Mouse (Mus musculus): ENCODE results near the gene Gkn2. TPM values are rescaled to one million over a fixed set of nuclear protein-coding genes. Genes with fewer than 3 reads are reported as not detected.

Gkn2 gene
- total RNA-seq (2014; rRNA removed; ENCODE audit: low replicate concordance) (not detected in 2 replicates), polyA plus RNA-seq (2015; fragmentation: Nextera tagmentation; extraction: Ambion mirVana) (not detected in 2 replicates)

GRCm38 (mm10) chr6:87373057-87373456, at the start of gene Gkn2:
TSS of gene Gkn2 (plus strand) at chr6:87373357.
- no peak within 1 kb of the TSS for H3K4me2 ChIP-seq (ENCODE audit: low read depth, low read length)
- H3K4me3 ChIP-seq (ENCODE audit: low read depth, low read length) = no peak within 1 kb of the TSS
- H3K4me1 ChIP-seq (ENCODE audit: control insufficient read depth, insufficient read depth) = no peaks in the 10 kb centered on the region
- TF ChIP-seq CTCF (IDR thresholded peaks at IDR 0.05; ENCODE audit: low read depth) (no peak), EP300 (IDR thresholded peaks at IDR 0.05; ENCODE audit: low read depth) (no peak)
- ATAC-seq (ENCODE audit: insufficient read depth, low read depth) = no peak
- no peak for DNase-seq (ENCODE audit: low spot score)
- H3K27me3 ChIP-seq (ENCODE audit: control insufficient read depth, insufficient read depth, low read length) = peaks cover 21% of the 10 kb centered on the region; the same call in 1 of the 2 replicates
- no peaks in the 10 kb centered on the region for H3K36me3 ChIP-seq (replicated peaks; ENCODE audit: control insufficient read depth, insufficient read depth, low read length)
- no peak within 1 kb of the TSS for H3K27ac ChIP-seq (ENCODE audit: low read depth)
- H3K9me3 ChIP-seq (replicated peaks; ENCODE audit: control insufficient read depth, low read length) = no peaks in the 10 kb centered on the region
- WGBS = 85% methylated on average over 9 of the region's 9 CpGs
- H3K9ac ChIP-seq (replicated peaks; ENCODE audit: low read depth, low read length) = no peak within 1 kb of the TSS

GRCm38 (mm10) chr6:87323381-87323780, 49.8 kb upstream of the Gkn2 start:
- Histone ChIP-seq H3K27ac (ENCODE audit: low read depth) (no peak overlapping the region), H3K4me3 (ENCODE audit: low read depth, low read length) (no peak overlapping the region), H3K4me2 (ENCODE audit: low read depth, low read length) (no peak overlapping the region), H3K9me3 (replicated peaks; ENCODE audit: control insufficient read depth, low read length) (no peaks in the 10 kb centered on the region), H3K36me3 (replicated peaks; ENCODE audit: control insufficient read depth, insufficient read depth, low read length) (no peaks in the 10 kb centered on the region), H3K4me1 (ENCODE audit: control insufficient read depth, insufficient read depth) (peaks cover 4% of the 10 kb centered on the region; the same call in 1 of the 2 replicates), H3K9ac (replicated peaks; ENCODE audit: low read depth, low read length) (no peak overlapping the region), H3K27me3 (ENCODE audit: control insufficient read depth, insufficient read depth, low read length) (no peaks in the 10 kb centered on the region)
- TF ChIP-seq CTCF (IDR thresholded peaks at IDR 0.05; ENCODE audit: low read depth) (peak; percentile 82), EP300 (IDR thresholded peaks at IDR 0.05; ENCODE audit: low read depth) (no peak)
- no peak for DNase-seq (ENCODE audit: low spot score)
- WGBS = 74% methylated on average over 2 of the region's 2 CpGs
- no peak; the same call in 1 of the 2 replicates for ATAC-seq (ENCODE audit: insufficient read depth, low read depth)

- DNase-seq (ENCODE audit: low spot score) = no peak
- no peaks in the 10 kb centered on the region for H3K36me3 ChIP-seq (replicated peaks; ENCODE audit: control insufficient read depth, insufficient read depth, low read length)
- no peak for ATAC-seq (ENCODE audit: insufficient read depth, low read depth)
- H3K27ac ChIP-seq (ENCODE audit: low read depth) = no peak overlapping the region
- peaks cover 12% of the 10 kb centered on the region for H3K4me1 ChIP-seq (ENCODE audit: control insufficient read depth, insufficient read depth)
- no peaks in the 10 kb centered on the region for H3K27me3 ChIP-seq (ENCODE audit: control insufficient read depth, insufficient read depth, low read length)
- no peak overlapping the region for H3K4me2 ChIP-seq (ENCODE audit: low read depth, low read length)
- no peak overlapping the region for H3K9ac ChIP-seq (replicated peaks; ENCODE audit: low read depth, low read length)
- 76% methylated on average over 2 of the region's 2 CpGs for WGBS
- H3K4me3 ChIP-seq (ENCODE audit: low read depth, low read length) = no peak overlapping the region
- TF ChIP-seq CTCF (IDR thresholded peaks at IDR 0.05; ENCODE audit: low read depth) (no peak), EP300 (IDR thresholded peaks at IDR 0.05; ENCODE audit: low read depth) (no peak)
- H3K9me3 ChIP-seq (replicated peaks; ENCODE audit: control insufficient read depth, low read length) = no peaks in the 10 kb centered on the region
These were observed 46.2 kb upstream of the Gkn2 start for GRCm38 (mm10) chr6:87326932-87327331.

GRCm38 (mm10) chr6:87328265-87329173, 44.6 kb upstream of the Gkn2 start:
- TF ChIP-seq CTCF (IDR thresholded peaks at IDR 0.05; ENCODE audit: low read depth) (no peak), EP300 (IDR thresholded peaks at IDR 0.05; ENCODE audit: low read depth) (no peak)
- H3K4me2 ChIP-seq (ENCODE audit: low read depth, low read length) = no peak overlapping the region
- H3K36me3 ChIP-seq (replicated peaks; ENCODE audit: control insufficient read depth, insufficient read depth, low read length) = no peaks in the 10 kb centered on the region
- no peak overlapping the region for H3K27ac ChIP-seq (ENCODE audit: low read depth)
- H3K4me3 ChIP-seq (ENCODE audit: low read depth, low read length) = no peak overlapping the region
- WGBS = 44% methylated on average over 22 of the region's 22 CpGs
- H3K27me3 ChIP-seq (ENCODE audit: control insufficient read depth, insufficient read depth, low read length) = peaks cover 7% of the 10 kb centered on the region; the same call in 1 of the 2 replicates
- ATAC-seq (ENCODE audit: insufficient read depth, low read depth) (peak; percentile 75), DNase-seq (ENCODE audit: low spot score) (peak; percentile 33)
- peaks cover 12% of the 10 kb centered on the region for H3K4me1 ChIP-seq (ENCODE audit: control insufficient read depth, insufficient read depth)
- no peaks in the 10 kb centered on the region for H3K9me3 ChIP-seq (replicated peaks; ENCODE audit: control insufficient read depth, low read length)
- no peak overlapping the region for H3K9ac ChIP-seq (replicated peaks; ENCODE audit: low read depth, low read length)

GRCm38 (mm10) chr6:87332380-87332779, 40.8 kb upstream of the Gkn2 start:
- Histone ChIP-seq H3K27ac (ENCODE audit: low read depth) (no peak overlapping the region), H3K4me2 (ENCODE audit: low read depth, low read length) (no peak overlapping the region), H3K36me3 (replicated peaks; ENCODE audit: control insufficient read depth, insufficient read depth, low read length) (no peaks in the 10 kb centered on the region), H3K4me3 (ENCODE audit: low read depth, low read length) (no peak overlapping the region), H3K9ac (replicated peaks; ENCODE audit: low read depth, low read length) (no peak overlapping the region), H3K9me3 (replicated peaks; ENCODE audit: control insufficient read depth, low read length) (no peaks in the 10 kb centered on the region), H3K4me1 (ENCODE audit: control insufficient read depth, insufficient read depth) (peaks cover 12% of the 10 kb centered on the region), H3K27me3 (ENCODE audit: control insufficient read depth, insufficient read depth, low read length) (peaks cover 23% of the 10 kb centered on the region; the same call in 1 of the 2 replicates)
- DNase-seq (ENCODE audit: low spot score) = no peak
- TF ChIP-seq CTCF (IDR thresholded peaks at IDR 0.05; ENCODE audit: low read depth) = no peak
- ATAC-seq (ENCODE audit: insufficient read depth, low read depth) = no peak
- 37% methylated on average over 2 of the region's 2 CpGs for WGBS
